Mouse (Mus musculus) brain, embryonic 14.5 days (tissue): ENCODE measurements at regions not wholly inside any gene's neighbourhood (a gene's known extent, or its start where the extent isn't known, plus 50 kb on each side); places are given as distances from the start of the nearest gene placed in this dataset.

Experiments
- CTCF ChIP-seq: fragments of 200-500 bp; IDR thresholded peaks from 2 replicates; pipeline ENCODE4 v1.5.1; 2012; ENCODE audit warnings: inconsistent platforms, mild to moderate bottlenecking, moderate library complexity, borderline replicate concordance; ENCODE audit not compliant: insufficient read depth, insufficient read length; ENCODE audit errors: extremely low read depth
- POLR2A ChIP-seq: fragments of 200-500 bp; IDR thresholded peaks from 2 replicates; pipeline ENCODE4 v1.6.1; 2012; ENCODE audit warnings: mild to moderate bottlenecking, inconsistent platforms, borderline replicate concordance; ENCODE audit not compliant: poor library complexity, insufficient read depth, insufficient read length, severe bottlenecking; ENCODE audit errors: extremely low read depth

- TF ChIP-seq CTCF (no peak), POLR2A (no peak)
These were observed 1071.4 kb upstream of the 4930412O13Rik start for GRCm38 (mm10) chr2:8809609-8810008.
